Mouse (Mus musculus): ENCODE measurements around the gene Tec. TPM values are rescaled to one million over a fixed set of nuclear protein-coding genes. Genes with fewer than 3 reads are reported as not detected.

The Tec gene
- total and polyA plus RNA-seq, 2 experiments = 6.6 to 24.7 TPM

DNA sequence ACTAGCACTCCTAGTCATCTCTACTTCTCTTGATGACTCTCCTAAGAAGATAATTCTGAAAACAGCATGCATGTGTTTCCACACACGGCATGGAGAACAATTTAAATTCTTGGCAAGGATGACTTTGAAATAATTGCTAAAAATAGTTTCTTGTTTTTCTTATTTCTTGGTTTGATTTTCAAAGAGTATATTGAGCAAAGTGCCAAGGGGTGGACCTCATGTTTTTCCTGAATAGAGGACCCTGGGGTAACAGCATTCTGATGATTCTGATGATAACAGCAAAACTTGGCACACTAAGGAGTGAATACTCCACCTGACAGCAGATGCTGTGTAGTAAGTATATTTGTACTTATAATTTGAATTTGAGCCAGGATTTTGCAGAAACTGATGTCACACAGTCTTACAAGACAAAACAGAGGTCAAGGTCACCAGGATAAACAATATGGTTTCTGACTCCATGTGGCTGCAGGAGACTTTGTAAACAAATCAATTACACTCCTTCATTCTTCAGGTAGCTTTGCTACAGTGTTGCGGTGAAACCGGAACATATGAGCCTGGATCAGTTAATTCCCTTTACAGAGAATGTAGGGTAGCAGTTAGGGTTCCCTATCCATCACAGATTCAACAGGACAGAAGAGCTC, 34.7 kb upstream of the Tec start:
- Histone ChIP-seq H3K27me3 (ENCODE audit: control insufficient read depth, insufficient read depth, low read length) (no peaks in the 10 kb centered on the region), H3K36me3 (ENCODE audit: control insufficient read depth, insufficient read depth, low read length) (no peaks in the 10 kb centered on the region), H3K79me2 (ENCODE audit: control insufficient read depth, insufficient read depth, low read length) (no peaks in the 10 kb centered on the region), H3K4me1 (ENCODE audit: control insufficient read depth, insufficient read depth, low read length) (no peaks in the 10 kb centered on the region), H3K27ac (replicated peaks; ENCODE audit: insufficient read depth, low read depth, low read length) (no peak overlapping the region), H3K4me3 (ENCODE audit: insufficient read depth, low read depth, low read length) (no peak overlapping the region), H3K9ac (ENCODE audit: low read depth, low read length) (no peak overlapping the region)
- WGBS = 84% methylated on average over 3 of the region's 3 CpGs
- TF ChIP-seq POLR2A (IDR thresholded peaks at IDR 0.05; ENCODE audit: extremely low read depth, insufficient read depth, low read length) = no peak
- no peak for TF ChIP-seq CTCF (IDR thresholded peaks at IDR 0.05; ENCODE audit: low read depth, low read length)
- no peak for DNase-seq (ENCODE audit: extremely low read depth, low read depth, low spot score)

DNA sequence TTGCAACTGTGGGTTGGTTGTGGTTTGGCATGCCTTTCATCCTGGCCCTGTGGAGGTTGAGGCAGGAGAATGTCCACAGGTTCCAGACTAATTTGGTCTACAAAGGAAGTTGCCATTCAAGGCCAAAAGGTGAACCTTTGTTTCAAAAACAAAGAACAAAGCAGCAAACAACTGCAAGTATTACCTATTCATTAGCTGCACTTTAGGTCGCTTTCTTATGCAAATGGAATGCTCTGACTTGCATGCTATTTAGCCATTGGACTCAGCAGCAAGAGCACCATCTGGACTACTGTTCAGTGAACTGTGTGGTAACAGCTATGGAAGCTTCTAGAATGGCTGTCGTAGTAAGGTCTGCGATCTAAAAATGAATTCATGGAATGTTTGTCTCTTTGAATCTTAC, 34.0 kb upstream of the Tec start:
- TF ChIP-seq CTCF (IDR thresholded peaks at IDR 0.05; ENCODE audit: low read depth, low read length) (no peak), POLR2A (IDR thresholded peaks at IDR 0.05; ENCODE audit: extremely low read depth, insufficient read depth, low read length) (no peak)
- WGBS = 88% methylated on average over 3 of the region's 3 CpGs
- no peak overlapping the region for H3K27ac ChIP-seq (replicated peaks; ENCODE audit: insufficient read depth, low read depth, low read length)
- no peaks in the 10 kb centered on the region for H3K27me3 ChIP-seq (ENCODE audit: control insufficient read depth, insufficient read depth, low read length)
- H3K4me1 ChIP-seq (ENCODE audit: control insufficient read depth, insufficient read depth, low read length) = no peaks in the 10 kb centered on the region
- no peak for DNase-seq (ENCODE audit: extremely low read depth, low read depth, low spot score)
- no peak overlapping the region for H3K4me3 ChIP-seq (ENCODE audit: insufficient read depth, low read depth, low read length)
- H3K9ac ChIP-seq (ENCODE audit: low read depth, low read length) = no peak overlapping the region
- no peaks in the 10 kb centered on the region for H3K79me2 ChIP-seq (ENCODE audit: control insufficient read depth, insufficient read depth, low read length)
- no peaks in the 10 kb centered on the region for H3K36me3 ChIP-seq (ENCODE audit: control insufficient read depth, insufficient read depth, low read length)

DNA sequence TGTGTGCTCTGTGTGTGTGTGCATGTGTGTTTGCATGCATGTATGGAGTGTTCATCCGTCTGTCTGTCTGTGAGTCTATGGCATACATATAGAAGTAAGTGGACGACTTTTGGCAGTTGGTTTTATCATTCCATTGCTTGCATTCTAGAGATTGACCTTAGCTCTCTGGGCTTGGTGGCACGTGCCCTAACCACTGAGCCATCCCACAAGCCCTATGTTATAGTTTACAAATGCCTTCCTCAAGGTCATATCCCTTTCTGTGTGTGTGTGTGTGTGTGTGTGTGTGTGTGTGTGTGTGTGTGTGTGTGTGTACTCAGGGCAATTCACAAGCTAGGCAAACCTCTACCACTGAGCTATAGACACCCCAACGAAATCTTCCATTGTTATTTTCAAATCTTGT, 33.6 kb upstream of the Tec start:
- WGBS = 87% methylated on average over 4 of the region's 4 CpGs
- H3K9ac ChIP-seq (ENCODE audit: low read depth, low read length) = no peak overlapping the region
- H3K4me1 ChIP-seq (ENCODE audit: control insufficient read depth, insufficient read depth, low read length) = no peaks in the 10 kb centered on the region
- no peaks in the 10 kb centered on the region for H3K27me3 ChIP-seq (ENCODE audit: control insufficient read depth, insufficient read depth, low read length)
- no peak overlapping the region for H3K4me3 ChIP-seq (ENCODE audit: insufficient read depth, low read depth, low read length)
- H3K36me3 ChIP-seq (ENCODE audit: control insufficient read depth, insufficient read depth, low read length) = no peaks in the 10 kb centered on the region
- no peak overlapping the region for H3K27ac ChIP-seq (replicated peaks; ENCODE audit: insufficient read depth, low read depth, low read length)
- H3K79me2 ChIP-seq (ENCODE audit: control insufficient read depth, insufficient read depth, low read length) = no peaks in the 10 kb centered on the region
- no peak for TF ChIP-seq POLR2A (IDR thresholded peaks at IDR 0.05; ENCODE audit: extremely low read depth, insufficient read depth, low read length)
- no peak for TF ChIP-seq CTCF (IDR thresholded peaks at IDR 0.05; ENCODE audit: low read depth, low read length)
- no peak for DNase-seq (ENCODE audit: extremely low read depth, low read depth, low spot score)

DNA sequence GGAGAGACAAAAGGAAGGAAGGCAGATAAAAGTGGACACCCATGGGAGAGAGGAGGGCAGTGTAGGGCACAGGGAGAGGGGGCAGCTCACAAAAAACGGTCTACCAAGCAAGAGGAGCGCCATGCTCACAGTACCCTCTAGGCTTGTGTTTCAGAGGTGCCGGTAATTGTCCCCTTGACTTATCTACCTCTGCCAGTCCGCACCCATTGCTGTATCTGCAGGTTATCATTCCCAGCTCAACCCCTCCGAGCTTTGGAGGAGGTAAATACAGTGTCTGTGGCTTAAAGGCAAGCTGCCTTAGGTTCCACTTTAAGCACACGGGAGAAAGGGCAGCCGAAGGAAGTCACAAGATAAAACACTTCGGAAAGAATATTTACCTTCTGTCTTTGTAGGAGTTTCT, 31.0 kb upstream of the Tec start:
- H3K9ac ChIP-seq (ENCODE audit: low read depth, low read length) = no peak overlapping the region
- H3K36me3 ChIP-seq (ENCODE audit: control insufficient read depth, insufficient read depth, low read length) = no peaks in the 10 kb centered on the region
- H3K4me1 ChIP-seq (ENCODE audit: control insufficient read depth, insufficient read depth, low read length) = peaks cover 3% of the 10 kb centered on the region; the same call in 1 of the 2 replicates
- H3K27me3 ChIP-seq (ENCODE audit: control insufficient read depth, insufficient read depth, low read length) = no peaks in the 10 kb centered on the region
- H3K79me2 ChIP-seq (ENCODE audit: control insufficient read depth, insufficient read depth, low read length) = no peaks in the 10 kb centered on the region
- no peak overlapping the region for H3K27ac ChIP-seq (replicated peaks; ENCODE audit: insufficient read depth, low read depth, low read length)
- no peak for TF ChIP-seq CTCF (IDR thresholded peaks at IDR 0.05; ENCODE audit: low read depth, low read length)
- no peak for TF ChIP-seq POLR2A (IDR thresholded peaks at IDR 0.05; ENCODE audit: extremely low read depth, insufficient read depth, low read length)
- DNase-seq (ENCODE audit: extremely low read depth, low read depth, low spot score) = no peak
- 90% methylated on average over 8 of the region's 8 CpGs for WGBS
- no peak overlapping the region for H3K4me3 ChIP-seq (ENCODE audit: insufficient read depth, low read depth, low read length)

DNA sequence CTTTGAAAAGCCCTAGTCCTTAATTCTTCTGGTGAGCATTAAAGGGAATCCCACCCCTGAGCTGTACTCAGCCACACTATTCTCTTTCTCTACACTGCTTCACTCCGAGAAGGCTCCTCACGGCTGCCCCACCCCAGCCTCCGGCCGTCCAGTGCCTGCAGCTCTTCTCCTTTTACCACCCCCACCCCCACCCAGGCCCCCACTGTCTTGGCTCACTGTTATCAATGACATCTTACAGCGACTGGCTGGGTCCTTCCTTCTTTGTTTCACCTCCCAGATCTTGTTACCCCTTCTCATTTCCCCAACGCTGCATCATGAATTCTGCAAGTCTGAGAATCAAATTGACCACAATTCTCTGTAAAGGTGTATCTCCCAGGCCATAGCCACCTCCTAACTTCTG, 29.7 kb upstream of the Tec start:
- H3K79me2 ChIP-seq (ENCODE audit: control insufficient read depth, insufficient read depth, low read length) = no peaks in the 10 kb centered on the region
- TF ChIP-seq POLR2A (IDR thresholded peaks at IDR 0.05; ENCODE audit: extremely low read depth, insufficient read depth, low read length) (no peak), CTCF (IDR thresholded peaks at IDR 0.05; ENCODE audit: low read depth, low read length) (no peak)
- no peak overlapping the region for H3K4me3 ChIP-seq (ENCODE audit: insufficient read depth, low read depth, low read length)
- no peaks in the 10 kb centered on the region for H3K36me3 ChIP-seq (ENCODE audit: control insufficient read depth, insufficient read depth, low read length)
- no peaks in the 10 kb centered on the region for H3K27me3 ChIP-seq (ENCODE audit: control insufficient read depth, insufficient read depth, low read length)
- H3K9ac ChIP-seq (ENCODE audit: low read depth, low read length) = no peak overlapping the region
- no peak overlapping the region for H3K27ac ChIP-seq (replicated peaks; ENCODE audit: insufficient read depth, low read depth, low read length)
- WGBS = 90% methylated on average over 6 of the region's 6 CpGs
- DNase-seq (ENCODE audit: extremely low read depth, low read depth, low spot score) = no peak
- peaks cover 3% of the 10 kb centered on the region; the same call in 1 of the 2 replicates for H3K4me1 ChIP-seq (ENCODE audit: control insufficient read depth, insufficient read depth, low read length)

DNA sequence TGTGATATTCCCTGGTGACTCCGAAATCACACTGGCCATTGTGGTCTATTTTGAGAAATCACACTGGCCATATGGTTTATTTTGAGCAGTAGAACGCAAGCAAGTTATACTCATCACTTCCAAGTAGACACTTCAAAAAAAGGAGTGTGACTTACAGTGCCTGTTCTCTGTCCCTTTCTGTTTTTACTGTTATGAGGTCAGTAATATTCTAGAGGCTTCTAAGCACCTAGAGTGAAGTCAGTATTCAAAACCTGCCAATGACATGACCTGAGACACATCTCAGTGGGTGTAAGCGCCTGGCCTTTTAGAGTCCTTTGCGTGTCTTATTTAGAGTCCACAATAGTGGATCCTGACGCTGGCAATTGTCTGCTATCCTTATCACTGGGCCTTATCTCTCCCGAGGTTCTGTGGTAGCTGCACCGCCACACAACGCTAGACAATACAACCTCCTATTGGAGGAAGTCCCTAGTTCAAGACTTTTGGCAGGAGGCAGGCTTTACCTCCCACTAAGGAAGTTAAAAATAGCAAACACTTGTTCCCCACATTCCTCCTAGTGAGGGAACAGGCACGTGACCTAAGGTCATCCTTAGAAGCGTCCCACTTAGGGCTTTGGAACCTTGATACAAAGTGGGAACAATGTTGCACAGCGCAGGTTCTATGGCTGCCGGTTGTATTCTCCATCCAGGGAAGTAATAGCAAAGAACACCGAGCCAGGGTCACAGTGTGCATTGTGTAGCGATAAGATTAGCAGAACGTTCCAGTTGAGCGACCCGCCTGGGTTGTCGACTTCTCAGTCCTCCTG, 28.4 kb upstream of the Tec start:
- no peak overlapping the region for H3K9ac ChIP-seq (ENCODE audit: low read depth, low read length)
- H3K4me1 ChIP-seq (ENCODE audit: control insufficient read depth, insufficient read depth, low read length) = peaks cover 3% of the 10 kb centered on the region; the same call in 1 of the 2 replicates
- no peaks in the 10 kb centered on the region for H3K36me3 ChIP-seq (ENCODE audit: control insufficient read depth, insufficient read depth, low read length)
- no peak for DNase-seq (ENCODE audit: extremely low read depth, low read depth, low spot score)
- 69% methylated on average over 18 of the region's 18 CpGs for WGBS
- H3K4me3 ChIP-seq (ENCODE audit: insufficient read depth, low read depth, low read length) = no peak overlapping the region
- H3K79me2 ChIP-seq (ENCODE audit: control insufficient read depth, insufficient read depth, low read length) = no peaks in the 10 kb centered on the region
- TF ChIP-seq CTCF (IDR thresholded peaks at IDR 0.05; ENCODE audit: low read depth, low read length) (no peak), POLR2A (IDR thresholded peaks at IDR 0.05; ENCODE audit: extremely low read depth, insufficient read depth, low read length) (no peak)
- no peak overlapping the region for H3K27ac ChIP-seq (replicated peaks; ENCODE audit: insufficient read depth, low read depth, low read length)
- no peaks in the 10 kb centered on the region for H3K27me3 ChIP-seq (ENCODE audit: control insufficient read depth, insufficient read depth, low read length)
